18 mouse cellular contexts compared by ENCODE assay signal in genomic region chr13:44399370-44399685, GRCm38 (mm10).
DNase-seq lines count a peak whose midpoint lies in the region; ATAC-seq and TF ChIP-seq lines count a peak whose summit lies in the region.
"Had no signal": no experiment of that assay in that cellular context is flagged by ENCODE, and none has a peak within 500 bp of the region (broad histone marks: within the 10 kb centered on the region; RNA-seq: fewer than 3 reads in every experiment).

No protein-coding gene starts in this region.

- peaks cover 18% of the 10 kb centered on the region for H3K4me1 ChIP-seq in heart, embryonic 13.5 days
- H3K4me1 ChIP-seq in CH12.LX (ENCODE audit: control insufficient read depth in 1 of 2, insufficient read depth in 2 of 2): peaks cover 0 to 7% of the 10 kb centered on the region in 2 experiments; a peak in 2 of 4 replicates
- H3K4me1 ChIP-seq in intestine, embryonic 16.5 days (ENCODE audit: control insufficient read depth, insufficient read depth, low read length): no peaks in the 10 kb centered on the region
- H3K4me1 ChIP-seq: midbrain, embryonic 13.5 days had no signal

- H3K4me2 ChIP-seq in heart, embryonic 13.5 days: no peak overlapping the region
- H3K4me2 ChIP-seq in CH12.LX (ENCODE audit: insufficient read depth, low read depth, poor library complexity, severe bottlenecking): peak overlapping the region; percentile 37
- no peak overlapping the region for H3K4me2 ChIP-seq in intestine, embryonic 16.5 days (ENCODE audit: low read depth, low read length)
- H3K4me2 ChIP-seq: forebrain, embryonic 15.5 days; hindbrain, embryonic 13.5 days; midbrain, embryonic 13.5 days had no signal

- no peak for TF ChIP-seq CTCF in CH12.LX (conservative IDR thresholded peaks at IDR 0.05 in 1 of 2, IDR thresholded peaks at IDR 0.05 in 1 of 2; ENCODE audit: low read depth in 2 of 2, low read length in 2 of 2)

- no peak overlapping the region for H3K9ac ChIP-seq in heart, embryonic 13.5 days
- H3K9ac ChIP-seq in CH12.LX (ENCODE audit: insufficient read depth, low read depth): no peak overlapping the region
- no peak overlapping the region for H3K9ac ChIP-seq in intestine, embryonic 16.5 days (ENCODE audit: low read depth, low read length)
- H3K9ac ChIP-seq: forebrain, embryonic 15.5 days; hindbrain, embryonic 13.5 days; midbrain, embryonic 13.5 days had no signal

- H3K9me3 ChIP-seq in heart, embryonic 13.5 days: no peaks in the 10 kb centered on the region
- no peaks in the 10 kb centered on the region for H3K9me3 ChIP-seq in CH12.LX (replicated peaks; ENCODE audit: low read length)
- no peaks in the 10 kb centered on the region for H3K9me3 ChIP-seq in intestine, embryonic 16.5 days (ENCODE audit: control insufficient read depth, low read length)
- H3K9me3 ChIP-seq: forebrain, embryonic 15.5 days; hindbrain, embryonic 13.5 days; midbrain, embryonic 13.5 days had no signal

- WGBS in heart, embryonic 13.5 days: 58% methylated on average over 4 of the region's 4 CpGs
- 50% methylated on average over 4 of the region's 4 CpGs for WGBS in intestine, embryonic 16.5 days

- no peak for TF ChIP-seq EP300 in CH12.LX (IDR thresholded peaks at IDR 0.05; ENCODE audit: low read length)

- H3K27ac ChIP-seq in heart, embryonic 13.5 days (replicated peaks): peak overlapping the region; percentile 61; the same call in 1 of the 2 replicates
- H3K27ac ChIP-seq in CH12.LX (ENCODE audit: insufficient read depth, low read depth): no peak overlapping the region
- no peak overlapping the region for H3K27ac ChIP-seq in intestine, embryonic 16.5 days (ENCODE audit: low read length)
- H3K27ac ChIP-seq: forebrain, embryonic 15.5 days; hindbrain, embryonic 13.5 days; layer of hippocampus, adult 2 months; left cerebral cortex, adult 2 months; midbrain, embryonic 13.5 days had no signal

- TF ChIP-seq RAD21 in CH12.LX (IDR thresholded peaks at IDR 0.05; ENCODE audit: low read depth, low read length): no peak

- in situ Hi-C loops in CH12.LX (cut with MboI; ENCODE audit: low pct_ligation_motif_present, low pct_unique_long_range_greater_than_20kb, low sequenced_read_pairs): no loop called here

- no peaks in the 10 kb centered on the region for H3K27me3 ChIP-seq in heart, embryonic 13.5 days (replicated peaks)
- no peaks in the 10 kb centered on the region for H3K27me3 ChIP-seq in CH12.LX (replicated peaks)
- H3K27me3 ChIP-seq in intestine, embryonic 16.5 days (replicated peaks; ENCODE audit: control insufficient read depth, insufficient read depth, low read length): no peaks in the 10 kb centered on the region
- H3K27me3 ChIP-seq: forebrain, embryonic 15.5 days; hindbrain, embryonic 13.5 days; midbrain, embryonic 13.5 days had no signal

- TF ChIP-seq POLR2A in CH12.LX (IDR thresholded peaks at IDR 0.05; ENCODE audit: low read depth, low read length): no peak

- H3K36me3 ChIP-seq in heart, embryonic 13.5 days: no peaks in the 10 kb centered on the region
- no peaks in the 10 kb centered on the region for H3K36me3 ChIP-seq in CH12.LX (replicated peaks in 1 of 2; ENCODE audit: control insufficient read depth in 1 of 2, insufficient read depth in 1 of 2, low read length in 1 of 2)
- H3K36me3 ChIP-seq in intestine, embryonic 16.5 days (ENCODE audit: control insufficient read depth, insufficient read depth, low read length): no peaks in the 10 kb centered on the region
- H3K36me3 ChIP-seq: forebrain, embryonic 15.5 days; hindbrain, embryonic 13.5 days; midbrain, embryonic 13.5 days had no signal

- DNase-seq in heart, adult 9 months (ENCODE audit: low spot score in 2 of 2): no peak
- no peak for DNase-seq in CH12.LX (ENCODE audit: extremely low read depth)
- DNase-seq in cerebellum, adult 11-12 months: peak; percentile 87
- peak; percentile 90 to 94 for DNase-seq in cerebellum, postnatal 25 days
- no peak for DNase-seq in thymus, adult 18-20 months
- no peak for DNase-seq in urinary bladder, postnatal 10 days (ENCODE audit: low spot score)
- DNase-seq: adrenal gland, postnatal 10 days; embryo, embryonic 11 days; kidney, adult 18-20 months; lung, adult 18-20 months had no signal

- no peak for ATAC-seq in heart, embryonic 13.5 days (ENCODE audit: extremely low read depth, insufficient number of reproducible peaks, low FRiP score, low TSS enrichment)
- no peak for ATAC-seq in intestine, embryonic 16.5 days
- ATAC-seq: forebrain, embryonic 15.5 days; midbrain, embryonic 13.5 days had no signal

- H3K79me2 ChIP-seq in CH12.LX (replicated peaks; ENCODE audit: control insufficient read depth, extremely low read depth, insufficient read depth, poor library complexity, severe bottlenecking): no peaks in the 10 kb centered on the region

- no peak overlapping the region for H3K4me3 ChIP-seq in heart, embryonic 13.5 days
- H3K4me3 ChIP-seq in CH12.LX (replicated peaks in 1 of 3; ENCODE audit: low read depth in 2 of 3, low read length in 2 of 3, poor library complexity in 1 of 3): no peak overlapping the region
- H3K4me3 ChIP-seq in intestine, embryonic 16.5 days (ENCODE audit: low read length): no peak overlapping the region
- H3K4me3 ChIP-seq: erythroblast, embryonic 14.5 days; forebrain, embryonic 15.5 days; hindbrain, embryonic 13.5 days; layer of hippocampus, adult 2 months; left cerebral cortex, adult 2 months; midbrain, embryonic 13.5 days had no signal

- dilution Hi-C loops in CH12.LX (cut with MboI; ENCODE audit: extremely low pct_ligation_motif_present, extremely low pct_unique_long_range_greater_than_20kb, low sequenced_read_pairs): no loop called here

TF ChIP-seq in CH12.LX, 34 proteins besides CTCF, POLR2A, EP300 and RAD21:
- TF ChIP-seq NELFE (IDR thresholded peaks at IDR 0.05; ENCODE audit: low read depth, low read length) (no peak), USF1 (IDR thresholded peaks at IDR 0.05; ENCODE audit: low read depth, low read length) (no peak), MAZ (IDR thresholded peaks at IDR 0.05; ENCODE audit: low read depth, low read length) (no peak), IRF4 (IDR thresholded peaks at IDR 0.05; ENCODE audit: low read depth, low read length) (no peak), MEF2A (IDR thresholded peaks at IDR 0.05; ENCODE audit: borderline replicate concordance, low read depth, low read length) (no peak), JUN (IDR thresholded peaks at IDR 0.05; ENCODE audit: insufficient read depth, low read depth, low read length) (no peak), GABPA (IDR thresholded peaks at IDR 0.05; ENCODE audit: insufficient replicate concordance, low read depth, low read length) (no peak), TCF12 (IDR thresholded peaks at IDR 0.05; ENCODE audit: low read depth, low read length) (no peak), PAX5 (IDR thresholded peaks at IDR 0.05; ENCODE audit: low read length) (no peak), JUND (conservative IDR thresholded peaks at IDR 0.05; ENCODE audit: low read depth, low read length) (no peak), MXI1 (IDR thresholded peaks at IDR 0.05; ENCODE audit: low read depth, low read length) (no peak), BHLHE40 (IDR thresholded peaks at IDR 0.05; ENCODE audit: low read depth, low read length) (no peak)

Comparison
In these comparisons a context has a peak if more than half of its experiments do, and no peak if none do; other contexts are left out.
1. DNase-seq: peak in cerebellum, adult 11-12 months (single experiment) and cerebellum, postnatal 25 days (2 of 2); none in heart, adult 9 months (0 of 2), CH12.LX (single experiment), thymus, adult 18-20 months (0 of 2) and urinary bladder, postnatal 10 days (single experiment).